Mouse (Mus musculus) embryonic facial prominence, embryonic 10.5 days (tissue): ENCODE measurements around the gene Psen1. TPM values are rescaled to one million over a fixed set of nuclear protein-coding genes. Genes with fewer than 3 reads are reported as not detected.

Experiments
- polyA plus RNA-seq: library from polyadenylated mRNA; unstranded; fragments of >200 nt; fragmentation: Nextera tagmentation; extraction: Ambion mirVana; gene quantifications from 2 replicates; pipeline ENCODE4 v1.2.1, GENCODE M21; 2016

Gene Psen1
- polyA plus RNA-seq, 1 experiment from 2014 or later = 61.4 TPM

Other genes starting within 250 kb of the Psen1 start
- 2.8 and 3.0 TPM in 2 replicates for gene Dpf3, start 200.4 kb upstream of the Psen1 start, polyA plus RNA-seq
- gene Dcaf4, start 167.7 kb upstream of the Psen1 start, polyA plus RNA-seq = 29.5 and 30.1 TPM in 2 replicates
- gene Zfyve1, start 90.9 kb upstream of the Psen1 start, polyA plus RNA-seq = 21.8 and 24.8 TPM in 2 replicates
- 315 and 324 TPM in 2 replicates for gene Rbm25, start 56.9 kb upstream of the Psen1 start, polyA plus RNA-seq
- gene Papln, start 75.5 kb downstream of the Psen1 start, polyA plus RNA-seq = 0.10 and 0.29 TPM in 2 replicates
- gene Numb, start 233.8 kb downstream of the Psen1 start, polyA plus RNA-seq = 39.3 and 41.9 TPM in 2 replicates